9 mouse cellular contexts compared by ENCODE assay signal in the genomic region with DNA sequence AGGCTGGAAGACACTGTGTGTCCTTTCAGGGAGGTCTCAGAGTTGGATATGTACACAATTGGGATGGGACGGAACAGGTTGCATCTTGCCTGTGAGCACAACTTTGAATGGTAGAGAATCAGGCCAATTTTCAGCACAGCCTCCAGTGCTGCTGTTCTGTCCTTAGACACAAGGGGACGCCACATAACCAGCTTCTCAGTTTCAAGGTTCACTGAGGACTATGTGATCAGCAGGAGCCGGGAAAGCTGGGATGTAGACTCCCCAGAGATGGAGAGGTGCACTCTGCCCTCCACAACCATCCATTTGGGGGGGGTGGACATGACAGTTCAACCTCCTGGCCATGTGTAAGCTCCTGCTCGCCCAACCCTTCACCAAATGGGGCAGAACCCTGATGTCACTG. TPM values are rescaled to one million over a fixed set of nuclear protein-coding genes. Genes with fewer than 3 reads are reported as not detected.
DNase-seq lines count a peak whose midpoint lies in the region; ATAC-seq lines count a peak whose summit lies in the region.
"Had no signal": no experiment of that assay in that cellular context is flagged by ENCODE, and none has a peak within 500 bp of the region (broad histone marks: within the 10 kb centered on the region; RNA-seq: fewer than 3 reads in every experiment).

No protein-coding gene starts in this region.

- H3K36me3 ChIP-seq in heart, embryonic 15.5 days = no peaks in the 10 kb centered on the region

- ATAC-seq in heart, embryonic 15.5 days (replicated peaks; ENCODE audit: insufficient number of reproducible peaks, insufficient read depth, low FRiP score, low read depth) = 0 out of 2 replicates have a peak, but pooled peaks have one; percentile 7
- no peak for ATAC-seq in megakaryocyte, adult 5-6 weeks (ENCODE audit: poor library complexity, severe bottlenecking)

- no peaks in the 10 kb centered on the region for H3K27me3 ChIP-seq in heart, embryonic 15.5 days

- no peak for DNase-seq in heart, adult 8-10 months (ENCODE audit: low spot score)
- DNase-seq in urinary bladder, postnatal 36 days (ENCODE audit: low spot score in 2 of 2) = peak; percentile 26 to 36
- no peak for DNase-seq in urinary bladder, adult 18-20 months (ENCODE audit: low spot score in 2 of 2)
- peak; percentile 56 for DNase-seq in embryo, embryonic 10 days (ENCODE audit: low spot score)
- DNase-seq in kidney, postnatal 4 days = peak; percentile 80 to 81
- DNase-seq in mesoderm, embryonic 11.5 days (ENCODE audit: low read depth, low spot score) = peak; percentile 67

- H3K9ac ChIP-seq in heart, embryonic 15.5 days = no peak overlapping the region

- H3K4me2 ChIP-seq in heart, embryonic 15.5 days = no peak overlapping the region

- peaks cover 5% of the 10 kb centered on the region for H3K4me1 ChIP-seq in heart, embryonic 15.5 days (replicated peaks)

- WGBS in heart, embryonic 15.5 days = 48% methylated on average over 4 of the region's 4 CpGs

- no peaks in the 10 kb centered on the region for H3K9me3 ChIP-seq in heart, embryonic 15.5 days (replicated peaks)

- H3K27ac ChIP-seq in heart, embryonic 15.5 days = no peak overlapping the region

- no peak overlapping the region for H3K4me3 ChIP-seq in heart, embryonic 15.5 days

RNA-seq across cellular contexts. Expression of a gene that starts 10.5 kb away (rescaled TPM):
- polyA plus RNA-seq in heart, embryonic 15.5 days (2015; fragmentation: Nextera tagmentation; extraction: Ambion mirVana) = 0.23 and 0.29 TPM in 2 replicates
- total RNA-seq in heart, adult 8-10 months (2022) = not detected
- not detected in 2 replicates for total RNA-seq in megakaryocyte, adult 5-6 weeks (2015)
- not detected in 2 replicates for total RNA-seq in megakaryocyte, adult 5-6 weeks (2017)
- total RNA-seq: neutrophil, adult 5-6 weeks had no signal

RNA-seq across cellular contexts. Expression of a gene that starts 16.4 kb away (rescaled TPM):
- 1.5 and 1.9 TPM in 2 replicates for polyA plus RNA-seq in heart, embryonic 15.5 days (2015; fragmentation: Nextera tagmentation; extraction: Ambion mirVana)
- 1 to 10 TPM; 1.7 to 5.8 (median 3.9) TPM for total RNA-seq in heart, adult 8-10 months (2022)
- total RNA-seq in megakaryocyte, adult 5-6 weeks (2015) = not detected in 2 replicates
- total RNA-seq in megakaryocyte, adult 5-6 weeks (2017) = not detected in 2 replicates
- total RNA-seq: neutrophil, adult 5-6 weeks had no signal

RNA-seq across cellular contexts. Expression of a gene that starts 45.9 kb away (rescaled TPM):
- 37.6 and 47.9 TPM in 2 replicates for polyA plus RNA-seq in heart, embryonic 15.5 days (2015; fragmentation: Nextera tagmentation; extraction: Ambion mirVana)
- 10 to 100 TPM; 14.4 to 22.4 (median 18.8) TPM for total RNA-seq in heart, adult 8-10 months (2022)
- total RNA-seq in megakaryocyte, adult 5-6 weeks (2015) = 0.11 TPM in 1 of 2 replicates, not detected in the other
- not detected in 2 replicates for total RNA-seq in megakaryocyte, adult 5-6 weeks (2017)
- total RNA-seq: neutrophil, adult 5-6 weeks had no signal

Comparison
In these comparisons a context has a peak if more than half of its experiments do, and no peak if none do; other contexts are left out.
1. DNase-seq: peak in urinary bladder, postnatal 36 days (2 of 2), embryo, embryonic 10 days (single experiment), kidney, postnatal 4 days (2 of 2) and mesoderm, embryonic 11.5 days (single experiment); none in heart, adult 8-10 months (single experiment) and urinary bladder, adult 18-20 months (0 of 2).
2. RNA of a gene that starts 45.9 kb away (total RNA-seq): 14.4 to 22.4 TPM in heart, adult 8-10 months; 0.11 TPM in megakaryocyte, adult 5-6 weeks; every median in the first group is over 10 times any median in the second.